In the genomic region with DNA sequence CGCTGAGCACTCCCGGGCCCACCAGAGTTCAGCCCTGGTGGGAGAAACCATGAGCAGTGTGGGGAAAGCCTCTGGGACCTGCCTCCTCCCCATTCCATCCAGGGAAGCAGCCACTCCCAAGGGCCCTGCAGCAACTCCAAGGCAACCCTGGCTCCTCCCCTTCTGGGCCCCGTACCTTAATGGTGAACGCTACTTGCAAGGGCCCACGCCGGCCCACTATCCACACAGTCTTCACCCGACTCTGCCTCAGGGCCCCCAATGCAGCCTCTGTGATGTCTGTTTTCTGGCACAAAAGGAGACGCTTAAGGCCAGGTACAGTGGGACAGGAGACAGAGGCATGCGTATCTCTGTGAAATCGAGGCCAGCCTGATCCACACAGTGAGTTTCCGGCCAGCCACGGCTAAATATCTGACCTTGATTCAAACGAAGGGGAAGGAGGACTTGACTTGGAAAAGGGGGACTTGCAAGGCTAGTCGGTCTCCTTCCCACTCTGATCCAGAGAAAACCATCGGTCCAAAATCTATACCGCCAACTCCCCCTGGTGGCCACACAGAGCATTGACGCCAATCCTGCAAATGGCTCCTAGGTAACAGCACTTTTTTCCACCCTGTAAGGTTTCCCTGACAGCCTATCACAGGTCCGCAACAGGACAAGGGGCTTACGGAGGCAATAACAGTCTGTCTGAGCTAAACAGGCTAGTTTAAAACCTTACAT, we compare ENCODE assay signal across 9 mouse cellular contexts. TPM values are rescaled to one million over a fixed set of nuclear protein-coding genes. Genes with fewer than 3 reads are reported as not detected.
DNase-seq lines count a peak whose midpoint lies in the region; ATAC-seq and TF ChIP-seq lines count a peak whose summit lies in the region.
"Had no signal": no experiment of that assay in that cellular context is flagged by ENCODE, and none has a peak within 500 bp of the region (broad histone marks: within the 10 kb centered on the region; RNA-seq: fewer than 3 reads in every experiment).

No protein-coding gene starts in this region.

- TF ChIP-seq POLR2A in kidney, adult 2 months (IDR thresholded peaks at IDR 0.05; ENCODE audit: low read depth, low read length), result no peak
- no peak for TF ChIP-seq POLR2A in testis, adult 2 months (IDR thresholded peaks at IDR 0.05; ENCODE audit: control insufficient read depth, low read depth, low read length)

- no peak overlapping the region for H3K4me3 ChIP-seq in liver, embryonic 12.5 days
- H3K4me3 ChIP-seq in kidney, adult 2 months (ENCODE audit: insufficient read depth, low read depth, low read length), result no peak overlapping the region
- H3K4me3 ChIP-seq in limb, embryonic 11.5 days (ENCODE audit: low read depth, low read length), result no peak overlapping the region
- no peak overlapping the region for H3K4me3 ChIP-seq in testis, adult 2 months (ENCODE audit: control insufficient read depth, low read depth, low read length)
- H3K4me3 ChIP-seq: neural tube, embryonic 13.5 days had no signal

- peaks cover 28% of the 10 kb centered on the region for H3K36me3 ChIP-seq in liver, embryonic 12.5 days
- H3K36me3 ChIP-seq in kidney, adult 2 months (ENCODE audit: control insufficient read depth, insufficient read depth, low read length), result no peaks in the 10 kb centered on the region
- H3K36me3 ChIP-seq in limb, embryonic 11.5 days (ENCODE audit: control insufficient read depth, insufficient read depth, low read length), result 0 out of 2 replicates have a peak, but pooled peaks cover 2% of the 10 kb centered on the region
- no peaks in the 10 kb centered on the region for H3K36me3 ChIP-seq in testis, adult 2 months (ENCODE audit: control insufficient read depth, insufficient read depth, low read length)

- no peak overlapping the region for H3K4me2 ChIP-seq in liver, embryonic 12.5 days
- H3K4me2 ChIP-seq in limb, embryonic 11.5 days (ENCODE audit: low read depth, severe bottlenecking), result no peak overlapping the region
- H3K4me2 ChIP-seq: neural tube, embryonic 13.5 days had no signal

- TF ChIP-seq CTCF in kidney, adult 2 months (conservative IDR thresholded peaks at IDR 0.05; ENCODE audit: insufficient read depth, insufficient read length, low read depth, low read length), result peak; percentile 95
- TF ChIP-seq CTCF in testis, adult 2 months (IDR thresholded peaks at IDR 0.05; ENCODE audit: control insufficient read depth, insufficient read depth, insufficient replicate concordance, low read depth, low read length), result peak; percentile 89; the same call in 1 of the 2 replicates

- peak; percentile 75 for DNase-seq in liver
- DNase-seq in cerebellum, postnatal 36 days, result peak; percentile 93 to 97
- DNase-seq in frontal cortex, postnatal 36 days (ENCODE audit: low spot score in 2 of 2), result peak; percentile 84 to 88
- DNase-seq in kidney, adult 2 months, result peak; percentile 81
- DNase-seq in limb, embryonic 11.5 days (ENCODE audit: low spot score), result peak; percentile 90
- DNase-seq in natural killer cell, adult 2 months (ENCODE audit: low spot score in 2 of 2), result peak; percentile 45 to 46

- no peak overlapping the region for H3K27ac ChIP-seq in liver, embryonic 12.5 days
- no peak overlapping the region for H3K27ac ChIP-seq in kidney, adult 2 months (ENCODE audit: insufficient read depth, low read depth, low read length)
- H3K27ac ChIP-seq in limb, embryonic 11.5 days (replicated peaks; ENCODE audit: low read depth, low read length), result no peak overlapping the region
- H3K27ac ChIP-seq in testis, adult 2 months (ENCODE audit: control insufficient read depth, insufficient read depth, low read depth, low read length), result no peak overlapping the region
- H3K27ac ChIP-seq: neural tube, embryonic 13.5 days had no signal

- peaks cover 44% of the 10 kb centered on the region for H3K27me3 ChIP-seq in liver, embryonic 12.5 days (replicated peaks)
- peaks cover 2% of the 10 kb centered on the region; the same call in 1 of the 2 replicates for H3K27me3 ChIP-seq in kidney, adult 2 months (replicated peaks; ENCODE audit: control insufficient read depth, insufficient read depth, low read length)
- H3K27me3 ChIP-seq in limb, embryonic 11.5 days (ENCODE audit: control insufficient read depth, insufficient read depth, low read length), result peaks cover 34% of the 10 kb centered on the region
- H3K27me3 ChIP-seq in testis, adult 2 months (ENCODE audit: control insufficient read depth, insufficient read depth, low read length), result no peaks in the 10 kb centered on the region; the same call in 1 of the 2 replicates

- WGBS in liver, embryonic 12.5 days (ENCODE audit: insufficient replicate concordance), result 33% methylated on average over 17 of the region's 19 CpGs
- WGBS in kidney, adult 2 months, result 26% methylated on average over 18 of the region's 19 CpGs
- WGBS in limb, embryonic 11.5 days, result 31% methylated on average over 19 of the region's 19 CpGs

- no peak overlapping the region for H3K9ac ChIP-seq in liver, embryonic 12.5 days
- no peak overlapping the region for H3K9ac ChIP-seq in limb, embryonic 11.5 days (ENCODE audit: low read length)
- H3K9ac ChIP-seq: neural tube, embryonic 13.5 days had no signal

- H3K9me3 ChIP-seq in liver, embryonic 12.5 days (replicated peaks), result no peaks in the 10 kb centered on the region
- no peaks in the 10 kb centered on the region for H3K9me3 ChIP-seq in limb, embryonic 11.5 days (ENCODE audit: control insufficient read depth, low read length)
- H3K9me3 ChIP-seq: neural tube, embryonic 13.5 days had no signal

- ATAC-seq in liver, embryonic 12.5 days, result no peak
- no peak for ATAC-seq in limb, embryonic 11.5 days (ENCODE audit: insufficient number of reproducible peaks, low FRiP score, low TSS enrichment, low read depth)

- H3K4me1 ChIP-seq in liver, embryonic 12.5 days, result peaks cover 44% of the 10 kb centered on the region
- no peaks in the 10 kb centered on the region for H3K4me1 ChIP-seq in kidney, adult 2 months (ENCODE audit: control insufficient read depth, insufficient read depth, low read length)
- H3K4me1 ChIP-seq in limb, embryonic 11.5 days (ENCODE audit: control insufficient read depth, insufficient read depth, low read length), result peaks cover 2% of the 10 kb centered on the region; the same call in 1 of the 2 replicates
- peaks cover 16% of the 10 kb centered on the region for H3K4me1 ChIP-seq in testis, adult 2 months (ENCODE audit: control insufficient read depth, insufficient read depth, low read length)

RNA-seq across cellular contexts. Expression of a gene that starts 3.3 kb away (rescaled TPM):
- polyA plus RNA-seq in liver, embryonic 12.5 days (2016; fragmentation: Nextera tagmentation; extraction: Ambion mirVana), result 0.51 and 0.62 TPM in 2 replicates
- polyA plus RNA-seq in kidney, adult 2 months (2012; rRNA removed), result 0.34 and 0.42 TPM in 2 replicates
- 0.04 and 0.06 TPM in 2 replicates for polyA plus RNA-seq in limb, embryonic 11.5 days (2014; fragmentation: Nextera tagmentation; extraction: Ambion mirVana)
- polyA plus RNA-seq in testis, adult 2 months (2012; rRNA removed), result 1.2 and 1.5 TPM in 2 replicates

RNA-seq across cellular contexts. Expression of a gene that starts 6.5 kb away (rescaled TPM):
- polyA plus RNA-seq in liver, embryonic 12.5 days (2016; fragmentation: Nextera tagmentation; extraction: Ambion mirVana), result 17.1 and 17.8 TPM in 2 replicates
- polyA plus RNA-seq in kidney, adult 2 months (2012; rRNA removed), result 18.0 and 21.0 TPM in 2 replicates
- 10.2 and 15.6 TPM in 2 replicates for polyA plus RNA-seq in limb, embryonic 11.5 days (2014; fragmentation: Nextera tagmentation; extraction: Ambion mirVana)
- 28.0 and 30.7 TPM in 2 replicates for polyA plus RNA-seq in testis, adult 2 months (2012; rRNA removed)

RNA-seq across cellular contexts. Expression of a gene that starts 27.2 kb away (rescaled TPM):
- 2.2 and 2.4 TPM in 2 replicates for polyA plus RNA-seq in liver, embryonic 12.5 days (2016; fragmentation: Nextera tagmentation; extraction: Ambion mirVana)
- polyA plus RNA-seq in kidney, adult 2 months (2012; rRNA removed), result 14.0 and 18.1 TPM in 2 replicates
- 0.04 and 0.11 TPM in 2 replicates for polyA plus RNA-seq in limb, embryonic 11.5 days (2014; fragmentation: Nextera tagmentation; extraction: Ambion mirVana)
- 6.4 and 7.0 TPM in 2 replicates for polyA plus RNA-seq in testis, adult 2 months (2012; rRNA removed)

RNA-seq across cellular contexts. Expression of a gene that starts 36.7 kb away (rescaled TPM):
- polyA plus RNA-seq in liver, embryonic 12.5 days (2016; fragmentation: Nextera tagmentation; extraction: Ambion mirVana), result not detected in 2 replicates
- polyA plus RNA-seq in kidney, adult 2 months (2012; rRNA removed), result not detected in 2 replicates
- not detected in 2 replicates for polyA plus RNA-seq in limb, embryonic 11.5 days (2014; fragmentation: Nextera tagmentation; extraction: Ambion mirVana)
- polyA plus RNA-seq in testis, adult 2 months (2012; rRNA removed), result 8.5 and 8.9 TPM in 2 replicates
- polyA plus RNA-seq: neural tube, embryonic 13.5 days had no signal

RNA-seq across cellular contexts. Expression of a gene that starts 51.5 kb away (rescaled TPM):
- 0.25 and 0.32 TPM in 2 replicates for polyA plus RNA-seq in liver, embryonic 12.5 days (2016; fragmentation: Nextera tagmentation; extraction: Ambion mirVana)
- 0.04 and 0.05 TPM in 2 replicates for polyA plus RNA-seq in kidney, adult 2 months (2012; rRNA removed)
- polyA plus RNA-seq in limb, embryonic 11.5 days (2014; fragmentation: Nextera tagmentation; extraction: Ambion mirVana), result not detected in 2 replicates
- 3.7 and 4.1 TPM in 2 replicates for polyA plus RNA-seq in testis, adult 2 months (2012; rRNA removed)
